8 mouse cellular contexts compared by ENCODE assay signal in the genomic region with DNA sequence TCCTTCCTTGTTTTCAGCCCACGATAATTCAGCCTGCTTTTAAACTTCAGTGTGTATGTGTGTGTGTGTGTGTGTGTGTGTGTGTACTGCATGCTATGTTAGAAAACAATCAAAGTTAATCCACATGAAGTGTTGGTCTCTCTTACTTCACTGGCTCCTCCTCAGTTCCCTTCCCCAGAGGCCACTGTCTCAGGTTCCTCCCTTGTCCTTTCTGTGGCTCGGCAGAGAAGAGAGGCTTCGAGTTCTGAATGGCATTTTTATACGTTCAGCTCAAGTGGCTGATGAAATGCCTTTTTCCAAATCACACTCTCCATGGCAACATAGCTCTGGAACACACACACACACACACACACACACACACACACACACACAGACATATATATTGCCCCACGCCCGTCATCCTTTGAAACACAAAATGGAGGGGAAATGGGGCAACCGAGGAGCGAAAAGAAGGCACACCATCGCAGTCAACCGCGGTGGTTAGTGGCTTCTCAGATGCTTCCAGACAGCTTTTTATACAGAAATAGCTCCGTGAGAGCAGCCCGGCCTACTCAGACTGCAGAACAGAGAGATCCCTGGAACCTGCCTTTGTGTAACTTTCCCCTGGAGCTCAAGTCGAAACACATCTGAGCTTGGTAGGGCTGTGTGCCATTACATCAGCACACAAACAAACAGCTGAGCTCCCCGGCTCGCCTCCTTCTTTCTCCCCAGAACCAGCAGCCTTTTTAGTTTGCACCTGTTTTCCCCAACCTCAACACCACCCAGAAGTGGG. TPM values are rescaled to one million over a fixed set of nuclear protein-coding genes. Genes with fewer than 3 reads are reported as not detected.
DNase-seq lines count a peak whose midpoint lies in the region; ATAC-seq lines count a peak whose summit lies in the region.

No protein-coding gene starts in this region.

- H3K27me3 ChIP-seq in liver, embryonic 15.5 days = no peaks in the 10 kb centered on the region
- peaks cover 19% of the 10 kb centered on the region; the same call in 1 of the 2 replicates for H3K27me3 ChIP-seq in forebrain, embryonic 12.5 days
- no peaks in the 10 kb centered on the region for H3K27me3 ChIP-seq in intestine, embryonic 16.5 days (replicated peaks; ENCODE audit: control insufficient read depth, insufficient read depth, low read length)
- H3K27me3 ChIP-seq in midbrain, embryonic 13.5 days = no peaks in the 10 kb centered on the region

- no peak for ATAC-seq in liver, embryonic 15.5 days (ENCODE audit: insufficient read depth)
- ATAC-seq in forebrain, embryonic 12.5 days (ENCODE audit: low FRiP score) = 0 out of 2 replicates have a peak, but pooled peaks have one; percentile 40
- peak; percentile 69 for ATAC-seq in intestine, embryonic 16.5 days
- ATAC-seq in midbrain, embryonic 13.5 days = peak; percentile 19; the same call in 1 of the 2 replicates

- H3K27ac ChIP-seq in liver, embryonic 15.5 days (replicated peaks) = peak overlapping the region; percentile 45; the same call in 1 of the 2 replicates
- H3K27ac ChIP-seq in forebrain, embryonic 12.5 days = peak overlapping the region; percentile 60
- H3K27ac ChIP-seq in intestine, embryonic 16.5 days (ENCODE audit: low read length) = peak overlapping the region; percentile 70
- peak overlapping the region; percentile 61 for H3K27ac ChIP-seq in midbrain, embryonic 13.5 days

- no peak overlapping the region for H3K9ac ChIP-seq in liver, embryonic 15.5 days
- H3K9ac ChIP-seq in forebrain, embryonic 12.5 days = no peak overlapping the region
- no peak overlapping the region; the same call in 1 of the 2 replicates for H3K9ac ChIP-seq in intestine, embryonic 16.5 days (ENCODE audit: low read depth, low read length)
- 0 out of 2 replicates have a peak overlapping the region, but pooled peaks have one; percentile 29 for H3K9ac ChIP-seq in midbrain, embryonic 13.5 days (replicated peaks)

- H3K9me3 ChIP-seq in liver, embryonic 15.5 days (replicated peaks) = no peaks in the 10 kb centered on the region
- H3K9me3 ChIP-seq in forebrain, embryonic 12.5 days = peaks cover 9% of the 10 kb centered on the region; the same call in 1 of the 2 replicates
- no peaks in the 10 kb centered on the region for H3K9me3 ChIP-seq in intestine, embryonic 16.5 days (ENCODE audit: control insufficient read depth, low read length)
- 0 out of 2 replicates have a peak, but pooled peaks cover 2% of the 10 kb centered on the region for H3K9me3 ChIP-seq in midbrain, embryonic 13.5 days

- H3K36me3 ChIP-seq in liver, embryonic 15.5 days (replicated peaks) = no peaks in the 10 kb centered on the region
- no peaks in the 10 kb centered on the region for H3K36me3 ChIP-seq in forebrain, embryonic 12.5 days (replicated peaks)
- H3K36me3 ChIP-seq in intestine, embryonic 16.5 days (ENCODE audit: control insufficient read depth, insufficient read depth, low read length) = no peaks in the 10 kb centered on the region
- no peaks in the 10 kb centered on the region for H3K36me3 ChIP-seq in midbrain, embryonic 13.5 days

- H3K4me3 ChIP-seq in liver, embryonic 15.5 days (replicated peaks) = no peak overlapping the region
- no peak overlapping the region for H3K4me3 ChIP-seq in forebrain, embryonic 12.5 days (replicated peaks)
- no peak overlapping the region for H3K4me3 ChIP-seq in intestine, embryonic 16.5 days (ENCODE audit: low read length)
- no peak overlapping the region for H3K4me3 ChIP-seq in midbrain, embryonic 13.5 days (replicated peaks)

- no peak for DNase-seq in liver
- DNase-seq in thymus, postnatal 36 days = peak; percentile 43
- no peak for DNase-seq in adrenal gland, adult (ENCODE audit: inconsistent age in 2 of 2, low spot score in 1 of 2)
- DNase-seq in ovary, postnatal 10 days (ENCODE audit: low spot score) = no peak

- H3K4me2 ChIP-seq in liver, embryonic 15.5 days = no peak overlapping the region
- 0 out of 2 replicates have a peak overlapping the region, but pooled peaks have one; percentile 17 for H3K4me2 ChIP-seq in forebrain, embryonic 12.5 days
- no peak overlapping the region for H3K4me2 ChIP-seq in intestine, embryonic 16.5 days (ENCODE audit: low read depth, low read length)
- H3K4me2 ChIP-seq in midbrain, embryonic 13.5 days (replicated peaks) = no peak overlapping the region

- peaks cover 15% of the 10 kb centered on the region for H3K4me1 ChIP-seq in liver, embryonic 15.5 days (replicated peaks)
- H3K4me1 ChIP-seq in forebrain, embryonic 12.5 days = peaks cover 35% of the 10 kb centered on the region
- peaks cover 17% of the 10 kb centered on the region for H3K4me1 ChIP-seq in intestine, embryonic 16.5 days (ENCODE audit: control insufficient read depth, insufficient read depth, low read length)
- H3K4me1 ChIP-seq in midbrain, embryonic 13.5 days (replicated peaks) = peaks cover 31% of the 10 kb centered on the region

- WGBS in liver, embryonic 15.5 days (ENCODE audit: insufficient replicate concordance) = 45% methylated on average over 16 of the region's 16 CpGs
- 44% methylated on average over 16 of the region's 16 CpGs for WGBS in forebrain, embryonic 12.5 days
- 37% methylated on average over 16 of the region's 16 CpGs for WGBS in intestine, embryonic 16.5 days
- 42% methylated on average over 16 of the region's 16 CpGs for WGBS in midbrain, embryonic 13.5 days

RNA-seq across cellular contexts. Expression of gene Mcur1, which starts 34.4 kb away (rescaled TPM):
- 5.7 and 5.9 TPM in 2 replicates for polyA plus RNA-seq in liver, embryonic 15.5 days (2015; fragmentation: Nextera tagmentation; extraction: Ambion mirVana)
- polyA plus RNA-seq in forebrain, embryonic 12.5 days (2016; fragmentation: Nextera tagmentation; extraction: Ambion mirVana) = 11.7 and 11.8 TPM in 2 replicates
- polyA plus RNA-seq in intestine, embryonic 16.5 days (2015; fragmentation: Nextera tagmentation; extraction: Ambion mirVana) = 8.6 and 9.1 TPM in 2 replicates
- polyA plus RNA-seq in midbrain, embryonic 13.5 days (2015; fragmentation: Nextera tagmentation; extraction: Ambion mirVana) = 8.1 and 8.2 TPM in 2 replicates

RNA-seq across cellular contexts. Expression of gene Ranbp9, which starts 44.5 kb away (rescaled TPM):
- polyA plus RNA-seq in liver, embryonic 15.5 days (2015; fragmentation: Nextera tagmentation; extraction: Ambion mirVana) = 2.9 and 3.3 TPM in 2 replicates
- polyA plus RNA-seq in forebrain, embryonic 12.5 days (2016; fragmentation: Nextera tagmentation; extraction: Ambion mirVana) = 13.4 and 15.6 TPM in 2 replicates
- polyA plus RNA-seq in intestine, embryonic 16.5 days (2015; fragmentation: Nextera tagmentation; extraction: Ambion mirVana) = 4.3 and 5.5 TPM in 2 replicates
- 11.7 and 14.4 TPM in 2 replicates for polyA plus RNA-seq in midbrain, embryonic 13.5 days (2015; fragmentation: Nextera tagmentation; extraction: Ambion mirVana)

Comparison
In these comparisons a context has a peak if more than half of its experiments do, and no peak if none do; other contexts are left out.
1. DNase-seq: peak in thymus, postnatal 36 days (2 of 2); none in liver (single experiment), adrenal gland, adult (0 of 2) and ovary, postnatal 10 days (single experiment).
2. Peak in every context shown above with its lines, with median percentiles within 50 percentile points of each other: H3K27ac ChIP-seq.